Mouse (Mus musculus) right cerebral cortex, postnatal 10 days (tissue): ENCODE measurements around the gene Csdc2.
A peak's percentile ranks its signal among the peaks of the same experiment; 100 is the strongest.

Experiments
- DNase-seq, 2 experiments: peaks; one replicate each; pipeline ENCODE4 v3.0.0; 2021; ENCODE audit warnings: low spot score in 2 of 2

The Csdc2 gene

GRCm38 (mm10) chr15:81924933-81925332, 11.6 kb upstream of the Csdc2 start:
- DNase-seq = no peak

GRCm38 (mm10) chr15:81925760-81926445, 10.7 kb upstream of the Csdc2 start, which contains the start of gene Polr3h:
Gene Polr3h (minus strand): TSS chr15:81926240.
- DNase-seq = peak; percentile 97 to 98

- DNase-seq = no peak
These were observed 10.1 kb upstream of the Csdc2 start for GRCm38 (mm10) chr15:81926446-81926822.

GRCm38 (mm10) chr15:81927741-81928140, 8.8 kb upstream of the Csdc2 start:
- DNase-seq = peak in 1 of 2 experiments; percentile 62

GRCm38 (mm10) chr15:81928277-81928676, 8.3 kb upstream of the Csdc2 start:
- DNase-seq = peak; percentile 71 to 78

GRCm38 (mm10) chr15:81932951-81933470, 3.5 kb upstream of the Csdc2 start:
- DNase-seq = peak; percentile 78 to 86

- no peak for DNase-seq
These were observed 2.6 kb upstream of the Csdc2 start for GRCm38 (mm10) chr15:81933986-81934385.

GRCm38 (mm10) chr15:81935869-81936637, 506 bp upstream of the Csdc2 start:
- DNase-seq = peak in 1 of 2 experiments; percentile 36

- DNase-seq = peak; percentile 85 to 89
These were observed 776 bp downstream of the Csdc2 start for GRCm38 (mm10) chr15:81937098-81937972.

- DNase-seq = peak; percentile 65 to 71
These were observed 1.7 kb downstream of the Csdc2 start for GRCm38 (mm10) chr15:81938246-81938645.

- no peak for DNase-seq
These were observed 2.7 kb downstream of the Csdc2 start for GRCm38 (mm10) chr15:81939157-81939715.

GRCm38 (mm10) chr15:81939774-81940173, 3.2 kb downstream of the Csdc2 start:
- no peak for DNase-seq

- DNase-seq = no peak
These were observed 3.7 kb downstream of the Csdc2 start for GRCm38 (mm10) chr15:81940219-81940618.

GRCm38 (mm10) chr15:81941010-81941409, 4.5 kb downstream of the Csdc2 start:
- DNase-seq = no peak

GRCm38 (mm10) chr15:81943176-81943749, 6.7 kb downstream of the Csdc2 start:
- DNase-seq = no peak

GRCm38 (mm10) chr15:81949076-81949475, 12.5 kb downstream of the Csdc2 start:
- peak in 1 of 2 experiments; percentile 22 for DNase-seq

- peak in 1 of 2 experiments; percentile 23 for DNase-seq
These were observed 13.0 kb downstream of the Csdc2 start for GRCm38 (mm10) chr15:81949476-81950131.

- DNase-seq = peak in 1 of 2 experiments; percentile 26
These were observed 14.2 kb downstream of the Csdc2 start for GRCm38 (mm10) chr15:81950716-81951115.

GRCm38 (mm10) chr15:81951159-81951558, 14.6 kb downstream of the Csdc2 start:
- DNase-seq = peak in 1 of 2 experiments; percentile 27

GRCm38 (mm10) chr15:81952310-81952709, 15.8 kb downstream of the Csdc2 start:
- peak; percentile 24 to 27 for DNase-seq
